Mouse (Mus musculus): ENCODE measurements around the gene 4930579F01Rik. TPM values are rescaled to one million over a fixed set of nuclear protein-coding genes. Genes with fewer than 3 reads are reported as not detected.
A peak's percentile ranks its signal among the peaks of the same experiment; 100 is the strongest.

4930579F01Rik gene
- polyA plus RNA-seq (2016; fragmentation: Nextera tagmentation; extraction: Ambion mirVana) = not detected in 2 replicates

- Histone ChIP-seq H3K36me3 (replicated peaks) (no peaks in the 10 kb centered on the region), H3K9me3 (no peaks in the 10 kb centered on the region), H3K9ac (no peak within 1 kb of the TSS), H3K4me1 (peaks cover 3% of the 10 kb centered on the region), H3K4me3 (replicated peaks) (no peak within 1 kb of the TSS), H3K27ac (no peak within 1 kb of the TSS), H3K27me3 (no peaks in the 10 kb centered on the region), H3K4me2 (no peak within 1 kb of the TSS)
- 79% methylated on average over 15 of the region's 15 CpGs for WGBS
- no peak for ATAC-seq (ENCODE audit: low FRiP score)
These were observed at the start of gene 4930579F01Rik for GRCm38 (mm10) chr3:138193683-138194302. Gene 4930579F01Rik (minus strand): TSS chr3:138193825.

GRCm38 (mm10) chr3:138242933-138243332 is 49.3 kb upstream of the 4930579F01Rik start:
- Histone ChIP-seq H3K4me3 (replicated peaks) (no peak overlapping the region), H3K9ac (no peak overlapping the region), H3K36me3 (replicated peaks) (no peaks in the 10 kb centered on the region), H3K27ac (no peak overlapping the region), H3K27me3 (no peaks in the 10 kb centered on the region), H3K4me1 (0 out of 2 replicates have a peak, but pooled peaks cover 2% of the 10 kb centered on the region), H3K4me2 (no peak overlapping the region), H3K9me3 (no peaks in the 10 kb centered on the region)
- whole genome bisulfite sequencing = 93% methylated on average over 6 of the region's 6 CpGs
- ATAC-seq (ENCODE audit: low FRiP score) = no peak

- no peak overlapping the region for H3K9ac ChIP-seq
- no peaks in the 10 kb centered on the region for H3K9me3 ChIP-seq
- H3K4me2 ChIP-seq = no peak overlapping the region
- 75% methylated on average over 14 of the region's 14 CpGs for WGBS
- H3K4me3 ChIP-seq (replicated peaks) = no peak overlapping the region
- 0 out of 2 replicates have a peak, but pooled peaks cover 2% of the 10 kb centered on the region for H3K4me1 ChIP-seq
- no peak overlapping the region for H3K27ac ChIP-seq
- no peaks in the 10 kb centered on the region for H3K27me3 ChIP-seq
- ATAC-seq (ENCODE audit: low FRiP score) = peak; percentile 27; the same call in 1 of the 2 replicates
- H3K36me3 ChIP-seq (replicated peaks) = no peaks in the 10 kb centered on the region
These were observed 48.5 kb upstream of the 4930579F01Rik start for GRCm38 (mm10) chr3:138242021-138242726.

GRCm38 (mm10) chr3:138241371-138241770 is 47.7 kb upstream of the 4930579F01Rik start:
- Histone ChIP-seq H3K9me3 (no peaks in the 10 kb centered on the region), H3K27ac (no peak overlapping the region), H3K4me1 (0 out of 2 replicates have a peak, but pooled peaks cover 2% of the 10 kb centered on the region), H3K4me3 (replicated peaks) (no peak overlapping the region), H3K4me2 (no peak overlapping the region), H3K9ac (no peak overlapping the region), H3K36me3 (replicated peaks) (no peaks in the 10 kb centered on the region), H3K27me3 (no peaks in the 10 kb centered on the region)
- 65% methylated on average over 6 of the region's 6 CpGs for WGBS
- ATAC-seq (ENCODE audit: low FRiP score) = no peak

- no peaks in the 10 kb centered on the region for H3K9me3 ChIP-seq
- no peaks in the 10 kb centered on the region for H3K27me3 ChIP-seq
- H3K36me3 ChIP-seq (replicated peaks) = no peaks in the 10 kb centered on the region
- WGBS = 80% methylated on average over 5 of the region's 5 CpGs
- no peak for ATAC-seq (ENCODE audit: low FRiP score)
- H3K9ac ChIP-seq = no peak overlapping the region
- H3K4me2 ChIP-seq = no peak overlapping the region
- H3K27ac ChIP-seq = no peak overlapping the region
- 0 out of 2 replicates have a peak, but pooled peaks cover 2% of the 10 kb centered on the region for H3K4me1 ChIP-seq
- no peak overlapping the region for H3K4me3 ChIP-seq (replicated peaks)
These were observed 47.3 kb upstream of the 4930579F01Rik start for GRCm38 (mm10) chr3:138240942-138241341.

- Histone ChIP-seq H3K4me2 (no peak overlapping the region), H3K9ac (no peak overlapping the region), H3K27ac (no peak overlapping the region), H3K4me3 (replicated peaks) (no peak overlapping the region), H3K27me3 (no peaks in the 10 kb centered on the region), H3K36me3 (replicated peaks) (no peaks in the 10 kb centered on the region), H3K4me1 (0 out of 2 replicates have a peak, but pooled peaks cover 2% of the 10 kb centered on the region), H3K9me3 (no peaks in the 10 kb centered on the region)
- 90% methylated on average over 3 of the region's 3 CpGs for WGBS
- ATAC-seq (ENCODE audit: low FRiP score) = no peak
These were observed 46.8 kb upstream of the 4930579F01Rik start for GRCm38 (mm10) chr3:138240411-138240810.

GRCm38 (mm10) chr3:138239461-138239860 is 45.8 kb upstream of the 4930579F01Rik start:
- Histone ChIP-seq H3K9me3 (no peaks in the 10 kb centered on the region), H3K4me2 (no peak overlapping the region), H3K27ac (no peak overlapping the region), H3K4me1 (0 out of 2 replicates have a peak, but pooled peaks cover 2% of the 10 kb centered on the region), H3K9ac (no peak overlapping the region), H3K4me3 (replicated peaks) (no peak overlapping the region), H3K36me3 (replicated peaks) (no peaks in the 10 kb centered on the region), H3K27me3 (no peaks in the 10 kb centered on the region)
- 87% methylated on average over 6 of the region's 6 CpGs for WGBS
- no peak for ATAC-seq (ENCODE audit: low FRiP score)

- WGBS = 90% methylated on average over 10 of the region's 10 CpGs
- Histone ChIP-seq H3K9me3 (no peaks in the 10 kb centered on the region), H3K27me3 (no peaks in the 10 kb centered on the region), H3K27ac (no peak overlapping the region), H3K4me2 (no peak overlapping the region), H3K4me3 (replicated peaks) (no peak overlapping the region), H3K36me3 (replicated peaks) (no peaks in the 10 kb centered on the region), H3K4me1 (0 out of 2 replicates have a peak, but pooled peaks cover 2% of the 10 kb centered on the region), H3K9ac (no peak overlapping the region)
- ATAC-seq (ENCODE audit: low FRiP score) = no peak
These were observed 44.4 kb upstream of the 4930579F01Rik start for GRCm38 (mm10) chr3:138238046-138238445.

GRCm38 (mm10) chr3:138236546-138237163 is 43.0 kb upstream of the 4930579F01Rik start:
- Histone ChIP-seq H3K36me3 (replicated peaks) (no peaks in the 10 kb centered on the region), H3K27ac (no peak overlapping the region), H3K27me3 (no peaks in the 10 kb centered on the region), H3K4me3 (replicated peaks) (no peak overlapping the region), H3K9ac (no peak overlapping the region), H3K4me1 (no peaks in the 10 kb centered on the region), H3K4me2 (no peak overlapping the region), H3K9me3 (no peaks in the 10 kb centered on the region)
- WGBS = 76% methylated on average over 11 of the region's 11 CpGs
- ATAC-seq (ENCODE audit: low FRiP score) = no peak

GRCm38 (mm10) chr3:138231531-138231930 is 37.9 kb upstream of the 4930579F01Rik start:
- H3K9me3 ChIP-seq = no peaks in the 10 kb centered on the region
- no peak overlapping the region for H3K9ac ChIP-seq
- WGBS = 89% methylated on average over 2 of the region's 2 CpGs
- H3K36me3 ChIP-seq (replicated peaks) = no peaks in the 10 kb centered on the region
- no peak overlapping the region for H3K4me2 ChIP-seq
- ATAC-seq (ENCODE audit: low FRiP score) = no peak
- H3K4me1 ChIP-seq = no peaks in the 10 kb centered on the region
- H3K4me3 ChIP-seq (replicated peaks) = no peak overlapping the region
- H3K27me3 ChIP-seq = no peaks in the 10 kb centered on the region
- no peak overlapping the region for H3K27ac ChIP-seq

- H3K9me3 ChIP-seq = no peaks in the 10 kb centered on the region
- H3K9ac ChIP-seq = no peak overlapping the region
- H3K27ac ChIP-seq = no peak overlapping the region
- no peak for ATAC-seq (ENCODE audit: low FRiP score)
- WGBS = 88% methylated on average over 3 of the region's 3 CpGs
- H3K4me1 ChIP-seq = peaks cover 5% of the 10 kb centered on the region; the same call in 1 of the 2 replicates
- H3K27me3 ChIP-seq = no peaks in the 10 kb centered on the region
- H3K4me3 ChIP-seq (replicated peaks) = no peak overlapping the region
- H3K36me3 ChIP-seq (replicated peaks) = no peaks in the 10 kb centered on the region
- H3K4me2 ChIP-seq = no peak overlapping the region
These were observed 36.6 kb upstream of the 4930579F01Rik start for GRCm38 (mm10) chr3:138230266-138230665.

- H3K4me1 ChIP-seq = peaks cover 5% of the 10 kb centered on the region; the same call in 1 of the 2 replicates
- ATAC-seq (ENCODE audit: low FRiP score) = no peak
- 86% methylated on average over 1 of the region's 1 CpGs for WGBS
- H3K36me3 ChIP-seq (replicated peaks) = no peaks in the 10 kb centered on the region
- H3K27ac ChIP-seq = no peak overlapping the region
- H3K9ac ChIP-seq = no peak overlapping the region
- no peaks in the 10 kb centered on the region for H3K27me3 ChIP-seq
- H3K4me2 ChIP-seq = no peak overlapping the region
- no peak overlapping the region for H3K4me3 ChIP-seq (replicated peaks)
- H3K9me3 ChIP-seq = no peaks in the 10 kb centered on the region
These were observed 35.8 kb upstream of the 4930579F01Rik start for GRCm38 (mm10) chr3:138229448-138229847.
